Mouse (Mus musculus) cerebellum, adult 18-20 months (tissue): ENCODE measurements around the gene Cd6.

ENCODE experiments used
- DNase-seq, 2 experiments: peaks; one replicate each; pipeline ENCODE4 v3.0.0; 2021

The Cd6 gene

GRCm38 (mm10) chr19:10798576-10798975 lies 31.3 kb downstream of the Cd6 start:
- no peak for DNase-seq

- peak in 1 of 2 experiments; percentile 48 for DNase-seq
These were observed 34.9 kb downstream of the Cd6 start for GRCm38 (mm10) chr19:10794916-10795315.

GRCm38 (mm10) chr19:10793044-10793443 lies 36.8 kb downstream of the Cd6 start:
- peak in 1 of 2 experiments; percentile 3 for DNase-seq

- no peak for DNase-seq
These were observed 39.5 kb downstream of the Cd6 start for GRCm38 (mm10) chr19:10790323-10790722.

GRCm38 (mm10) chr19:10788242-10788641 lies 41.6 kb downstream of the Cd6 start:
- no peak for DNase-seq

GRCm38 (mm10) chr19:10787406-10787805 lies 42.5 kb downstream of the Cd6 start:
- DNase-seq, result no peak

GRCm38 (mm10) chr19:10786753-10787152 lies 43.1 kb downstream of the Cd6 start:
- no peak for DNase-seq

GRCm38 (mm10) chr19:10784796-10785459 lies 44.9 kb downstream of the Cd6 start:
- peak; percentile 73 to 74 for DNase-seq

GRCm38 (mm10) chr19:10784061-10784460 lies 45.8 kb downstream of the Cd6 start:
- no peak for DNase-seq

GRCm38 (mm10) chr19:10783168-10783567 lies 46.7 kb downstream of the Cd6 start:
- DNase-seq, result no peak

- no peak for DNase-seq
These were observed 48.2 kb downstream of the Cd6 start for GRCm38 (mm10) chr19:10781641-10782040.

- DNase-seq, result no peak
These were observed 53.0 kb downstream of the Cd6 start for GRCm38 (mm10) chr19:10776906-10777305.

- DNase-seq, result no peak
These were observed 55.7 kb downstream of the Cd6 start for GRCm38 (mm10) chr19:10774141-10774540.

- DNase-seq, result no peak
These were observed 56.5 kb downstream of the Cd6 start for GRCm38 (mm10) chr19:10773384-10773783.

GRCm38 (mm10) chr19:10772866-10773265 lies 57.0 kb downstream of the Cd6 start:
- DNase-seq, result no peak

GRCm38 (mm10) chr19:10771995-10772394 lies 57.9 kb downstream of the Cd6 start:
- DNase-seq, result no peak

- DNase-seq, result no peak
These were observed 60.2 kb downstream of the Cd6 start for GRCm38 (mm10) chr19:10769429-10770195.

GRCm38 (mm10) chr19:10768694-10769428 lies 61.0 kb downstream of the Cd6 start:
- no peak for DNase-seq

GRCm38 (mm10) chr19:10767631-10768030 lies 62.2 kb downstream of the Cd6 start:
- peak; percentile 86 to 87 for DNase-seq

GRCm38 (mm10) chr19:10763381-10764031 lies 66.4 kb downstream of the Cd6 start:
- DNase-seq, result peak in 1 of 2 experiments; percentile 54

- DNase-seq, result peak in 1 of 2 experiments; percentile 26
These were observed 67.4 kb downstream of the Cd6 start for GRCm38 (mm10) chr19:10762468-10762867.

GRCm38 (mm10) chr19:10761794-10762415 lies 68.0 kb downstream of the Cd6 start:
- DNase-seq, result no peak
